Mouse (Mus musculus) CH12.LX (cell line): ENCODE data around the gene Vmn1r28. TPM values are rescaled to one million over a fixed set of nuclear protein-coding genes. Genes with fewer than 3 reads are reported as not detected.

ENCODE experiments used
- DNase-seq: peaks from one replicate; pipeline ENCODE4 v3.0.0-alpha.2; 2013; ENCODE audit errors: extremely low read depth
- H3K27ac ChIP-seq: 2 replicates; pipeline ENCODE4 v1.5.1; 2012; ENCODE audit warnings: low read depth, mild to moderate bottlenecking, control low read depth, moderate library complexity; ENCODE audit not compliant: insufficient read depth
- H3K27me3 ChIP-seq: replicated peaks from 2 replicates; pipeline ENCODE3; 2012; ENCODE audit warnings: inconsistent platforms
- H3K36me3 ChIP-seq, 2 experiments: replicated peaks in 1 of 2; 2 replicates each; pipeline versions ENCODE3 to v1.6.1; 2012; ENCODE audit warnings: inconsistent platforms in 1 of 2, low read length in 1 of 2, mild to moderate bottlenecking in 1 of 2, mixed read lengths in 1 of 2, moderate library complexity in 1 of 2; ENCODE audit not compliant: control insufficient read depth in 1 of 2, insufficient read depth in 1 of 2
- H3K4me1 ChIP-seq, 2 experiments: 2 replicates each; pipeline ENCODE4 v1.6.1; 2012; ENCODE audit warnings: inconsistent platforms in 1 of 2, moderate library complexity in 1 of 2; ENCODE audit not compliant: insufficient read depth in 2 of 2, control insufficient read depth in 1 of 2
- H3K4me2 ChIP-seq: 2 replicates; pipeline ENCODE4 v1.6.1; 2012; ENCODE audit warnings: low read depth, mild to moderate bottlenecking, control low read depth; ENCODE audit not compliant: poor library complexity, insufficient read depth, severe bottlenecking
- H3K4me3 ChIP-seq, 3 experiments: fragments of 150-350 bp in 1 of 3; sonication (generic) in 1 of 3; replicated peaks in 1 of 3; 2 replicates each; pipeline versions ENCODE3 to v1.5.1; 2011 to 2012; ENCODE audit warnings: low read depth in 2 of 3, low read length in 2 of 3, mild to moderate bottlenecking in 2 of 3, moderate library complexity in 2 of 3, control low read depth in 1 of 3, improper control_type of control experiment in 1 of 3, inconsistent platforms in 1 of 3, mixed read lengths in 1 of 3; ENCODE audit not compliant: poor library complexity in 1 of 3
- H3K79me2 ChIP-seq: replicated peaks from 2 replicates; pipeline ENCODE4 v1.6.1; 2012; ENCODE audit warnings: mild to moderate bottlenecking, moderate library complexity; ENCODE audit not compliant: control insufficient read depth, poor library complexity, insufficient read depth, severe bottlenecking; ENCODE audit errors: extremely low read depth
- H3K9ac ChIP-seq: 2 replicates; pipeline ENCODE4 v1.6.1; 2012; ENCODE audit warnings: low read depth, mild to moderate bottlenecking, control low read depth, moderate library complexity; ENCODE audit not compliant: insufficient read depth
- H3K9me3 ChIP-seq: replicated peaks from 2 replicates; pipeline ENCODE3; 2012; ENCODE audit warnings: low read length, inconsistent platforms, mixed read lengths
- BHLHE40 ChIP-seq: IDR thresholded peaks from 2 replicates; pipeline ENCODE4 v1.6.1; 2011; ENCODE audit warnings: mild to moderate bottlenecking, low read depth, low read length, improper control_type of control experiment
- CHD1 ChIP-seq: IDR thresholded peaks from 2 replicates; pipeline ENCODE4 v1.6.1; 2012; ENCODE audit warnings: low read depth, low read length, improper control_type of control experiment, inconsistent platforms
- CHD2 ChIP-seq: IDR thresholded peaks from 2 replicates; pipeline ENCODE4 v1.6.1; 2011; ENCODE audit warnings: low read length, improper control_type of control experiment
- E2F4 ChIP-seq: IDR thresholded peaks from 2 replicates; pipeline ENCODE4 v1.6.1; 2011; ENCODE audit warnings: low read depth, low read length, improper control_type of control experiment; ENCODE audit not compliant: insufficient replicate concordance
- EP300 ChIP-seq: IDR thresholded peaks from 2 replicates; pipeline ENCODE4 v1.6.1; 2011; ENCODE audit warnings: low read length, improper control_type of control experiment
- ETS1 ChIP-seq: conservative IDR thresholded peaks from 2 replicates; pipeline ENCODE4 v1.6.1; 2012; ENCODE audit warnings: low read depth, mild to moderate bottlenecking, inconsistent platforms, low read length, improper control_type of control experiment, moderate library complexity
- KAT2A ChIP-seq: IDR thresholded peaks from 2 replicates; pipeline ENCODE4 v1.6.1; 2012; ENCODE audit warnings: low read length, improper control_type of control experiment, inconsistent platforms; ENCODE audit not compliant: insufficient replicate concordance
- MAFK ChIP-seq: IDR thresholded peaks from 2 replicates; pipeline ENCODE4 v1.6.1; 2011; ENCODE audit warnings: low read length, improper control_type of control experiment; ENCODE audit not compliant: insufficient replicate concordance
- MAX ChIP-seq: IDR thresholded peaks from 2 replicates; pipeline ENCODE4 v1.6.1; 2011; ENCODE audit warnings: low read length, improper control_type of control experiment
- MXI1 ChIP-seq: IDR thresholded peaks from 2 replicates; pipeline ENCODE4 v1.6.1; 2011; ENCODE audit warnings: mild to moderate bottlenecking, low read depth, low read length, improper control_type of control experiment
- NRF1 ChIP-seq: IDR thresholded peaks from 2 replicates; pipeline ENCODE4 v1.6.1; 2014; ENCODE audit warnings: low read depth, mild to moderate bottlenecking, inconsistent platforms, low read length, improper control_type of control experiment, moderate library complexity
- RAD21 ChIP-seq: IDR thresholded peaks from 2 replicates; pipeline ENCODE4 v1.6.1; 2011; ENCODE audit warnings: low read depth, mild to moderate bottlenecking, low read length, improper control_type of control experiment, moderate library complexity
- TCF12 ChIP-seq: IDR thresholded peaks from 2 replicates; pipeline ENCODE4 v1.6.1; 2014; ENCODE audit warnings: low read depth, mild to moderate bottlenecking, inconsistent platforms, low read length, improper control_type of control experiment
- UBTF ChIP-seq: IDR thresholded peaks from 2 replicates; pipeline ENCODE4 v1.6.1; 2012; ENCODE audit warnings: low read depth, mild to moderate bottlenecking, inconsistent platforms, low read length, improper control_type of control experiment, moderate library complexity
- USF1 ChIP-seq: IDR thresholded peaks from 2 replicates; pipeline ENCODE4 v1.6.1; 2014; ENCODE audit warnings: low read depth, mild to moderate bottlenecking, inconsistent platforms, low read length, improper control_type of control experiment
- ZC3H11A ChIP-seq: IDR thresholded peaks from 2 replicates; pipeline ENCODE4 v1.6.1; 2012; ENCODE audit warnings: low read depth, mild to moderate bottlenecking, inconsistent platforms, low read length, improper control_type of control experiment
- ZMIZ1 ChIP-seq: IDR thresholded peaks from 2 replicates; pipeline ENCODE4 v1.6.1; 2012; ENCODE audit warnings: low read depth, mild to moderate bottlenecking, inconsistent platforms, low read length, improper control_type of control experiment
- dilution Hi-C: fragments of 300-500 bp; cut with MboI; formaldehyde crosslinking; loops from 2 replicates; pipeline ENCODE4 v1.14.3; 2020; ENCODE audit warnings: low sequenced_read_pairs; ENCODE audit not compliant: extremely low pct_unique_long_range_greater_than_20kb, extremely low pct_ligation_motif_present
- in situ Hi-C: fragments of 300-500 bp; cut with MboI; formaldehyde crosslinking; loops from 3 replicates; pipeline ENCODE4 v1.14.3; 2019; ENCODE audit warnings: low sequenced_read_pairs, low pct_ligation_motif_present, low pct_unique_long_range_greater_than_20kb, mixed read lengths
- polyA plus RNA-seq: library from polyadenylated mRNA; unstranded; fragments of >175 nt; gene quantifications from 2 replicates; pipeline ENCODE4 v1.2.1, GENCODE M21; 2012; ENCODE audit warnings: low read depth; ENCODE audit not compliant: insufficient read length
- total RNA-seq, 2 experiments: library from RNA; depleted of rRNA; stranded (reverse); fragments of 300-350 nt in 1 of 2; fragments of >200 nt in 1 of 2; gene quantifications; 2 replicates each; pipeline ENCODE4 v1.2.3; 2012 to 2014

Gene Vmn1r28
- total and polyA plus RNA-seq, 3 experiments, result not detected

DNA sequence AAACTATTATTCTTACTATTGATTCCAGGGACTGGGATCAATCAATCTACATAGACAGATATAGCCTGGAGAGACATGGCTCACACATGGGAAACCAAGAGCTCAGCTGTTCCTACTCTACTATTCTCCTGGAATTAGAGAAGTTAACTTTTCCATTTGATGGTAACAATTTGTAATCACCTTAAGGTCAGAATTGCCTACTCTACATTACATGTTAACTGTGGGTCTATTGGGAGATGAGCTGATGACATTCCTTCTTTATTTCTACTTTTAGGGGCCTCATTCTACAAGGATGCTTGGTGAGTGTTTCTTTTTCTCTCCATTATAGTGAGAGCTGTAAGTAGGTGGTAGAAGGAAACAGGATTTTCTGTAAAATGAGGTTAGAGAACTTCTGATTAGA is 39.4 kb downstream of the Vmn1r28 start, which contains the start of gene Vmn1r29:
Gene Vmn1r29, plus strand, starts transcription at position 301 of the 400 bp plus-strand sequence.
- dilution Hi-C loops (no loop called here), in situ Hi-C loops (no loop called here)
- no peak for DNase-seq
- H3K27ac ChIP-seq, result no peak within 1 kb of the TSS
- no peak within 1 kb of the TSS for H3K4me3 ChIP-seq
- no peaks in the 10 kb centered on the region for H3K4me1 ChIP-seq
- H3K27me3 ChIP-seq, result no peaks in the 10 kb centered on the region
- no peaks in the 10 kb centered on the region for H3K9me3 ChIP-seq
- H3K79me2 ChIP-seq, result no peaks in the 10 kb centered on the region
- TF ChIP-seq KAT2A (no peak), TCF12 (no peak), USF1 (no peak), MAX (no peak), CHD2 (no peak), ZMIZ1 (no peak), UBTF (no peak), EP300 (no peak), NRF1 (no peak), MXI1 (no peak), RAD21 (no peak), CHD1 (no peak), ETS1 (no peak), MAFK (no peak), BHLHE40 (no peak), E2F4 (no peak), ZC3H11A (no peak)
- no peak within 1 kb of the TSS for H3K4me2 ChIP-seq
- H3K36me3 ChIP-seq, result no peaks in the 10 kb centered on the region
- H3K9ac ChIP-seq, result no peak within 1 kb of the TSS

Other genes starting within 250 kb of the Vmn1r28 start
- not detected in 2 replicates for gene Vmn1r26, start 246.9 kb upstream of the Vmn1r28 start, total RNA-seq (2012; rRNA removed)
- not detected in 2 replicates for gene Vmn1r26, start 246.9 kb upstream of the Vmn1r28 start, total RNA-seq (2014; rRNA removed)
- not detected in 2 replicates for gene Vmn1r26, start 246.9 kb upstream of the Vmn1r28 start, polyA plus RNA-seq
- gene Vmn1r27, start 43.2 kb upstream of the Vmn1r28 start, total RNA-seq (2012; rRNA removed), result not detected in 2 replicates
- not detected in 2 replicates for gene Vmn1r27, start 43.2 kb upstream of the Vmn1r28 start, total RNA-seq (2014; rRNA removed)
- not detected in 2 replicates for gene Vmn1r27, start 43.2 kb upstream of the Vmn1r28 start, polyA plus RNA-seq
- gene Vmn1r29, start 39.5 kb downstream of the Vmn1r28 start, total RNA-seq (2012; rRNA removed), result not detected in 2 replicates
- gene Vmn1r29, start 39.5 kb downstream of the Vmn1r28 start, total RNA-seq (2014; rRNA removed), result not detected in 2 replicates
- gene Vmn1r29, start 39.5 kb downstream of the Vmn1r28 start, polyA plus RNA-seq, result not detected in 2 replicates
- gene Vmn1r30, start 181.3 kb downstream of the Vmn1r28 start, total RNA-seq (2012; rRNA removed), result not detected in 2 replicates
- gene Vmn1r30, start 181.3 kb downstream of the Vmn1r28 start, total RNA-seq (2014; rRNA removed), result not detected in 2 replicates
- gene Vmn1r30, start 181.3 kb downstream of the Vmn1r28 start, polyA plus RNA-seq, result not detected in 2 replicates
- not detected in 2 replicates for gene Vmn1r31, start 213.3 kb downstream of the Vmn1r28 start, total RNA-seq (2012; rRNA removed)
- gene Vmn1r31, start 213.3 kb downstream of the Vmn1r28 start, total RNA-seq (2014; rRNA removed), result not detected in 2 replicates
- gene Vmn1r31, start 213.3 kb downstream of the Vmn1r28 start, polyA plus RNA-seq, result not detected in 2 replicates